Mouse (Mus musculus) hematopoietic stem cell, adult 5-6 weeks (primary cell): ENCODE data around the gene Ccdc40. TPM values are rescaled to one million over a fixed set of nuclear protein-coding genes. Genes with fewer than 3 reads are reported as not detected.

Experiments used
- ATAC-seq, 2 experiments: fragments of 125-278 bp in 1 of 2; replicated peaks in 1 of 2; 2 replicates each; pipeline ENCODE4 v1.8.0; 2016 to 2017; ENCODE audit warnings: inconsistent platforms in 2 of 2, mild to moderate bottlenecking in 2 of 2, moderate number of reproducible peaks in 2 of 2, low read depth in 1 of 2, moderate TSS enrichment in 1 of 2; ENCODE audit not compliant: low FRiP score in 2 of 2, poor library complexity in 2 of 2, severe bottlenecking in 2 of 2, insufficient read depth in 1 of 2, low TSS enrichment in 1 of 2
- total RNA-seq: library from RNA; stranded (forward); fragments of 172-1452, 232-1000 nt; gene quantifications from 2 replicates; pipeline ENCODE4 v1.2.3, GENCODE M21; 2017

Gene Ccdc40
- 16.1 and 17.6 TPM in 2 replicates for total RNA-seq

GRCm38 (mm10) chr11:119228091-119228781 lies at the start of gene Ccdc40, which contains the start of gene Tbc1d16:
Gene Ccdc40, plus strand, starts transcription at chr11:119228572.
Gene Tbc1d16, minus strand, starts transcription at chr11:119228499.
- ATAC-seq = peak; percentile 64 to 77

- no peak for ATAC-seq
These were observed 47.4 kb upstream of the Ccdc40 start for GRCm38 (mm10) chr11:119180824-119181582.

- ATAC-seq = no peak
These were observed 46.4 kb upstream of the Ccdc40 start for GRCm38 (mm10) chr11:119181861-119182395.

- no peak for ATAC-seq
These were observed 44.6 kb upstream of the Ccdc40 start for GRCm38 (mm10) chr11:119183684-119184310.

GRCm38 (mm10) chr11:119186381-119186780 lies 42.0 kb upstream of the Ccdc40 start:
- ATAC-seq = no peak

- peak; percentile 65 to 66; a peak in 3 of 4 replicates for ATAC-seq
These were observed 41.2 kb upstream of the Ccdc40 start for GRCm38 (mm10) chr11:119186989-119187799.

- no peak for ATAC-seq
These were observed 40.6 kb upstream of the Ccdc40 start for GRCm38 (mm10) chr11:119187800-119188197.

GRCm38 (mm10) chr11:119188389-119188788 lies 40.0 kb upstream of the Ccdc40 start:
- ATAC-seq = no peak

- no peak for ATAC-seq
These were observed 39.1 kb upstream of the Ccdc40 start for GRCm38 (mm10) chr11:119189319-119189718.

- peak; percentile 88 to 90 for ATAC-seq
These were observed 37.9 kb upstream of the Ccdc40 start for GRCm38 (mm10) chr11:119190498-119190897.

- ATAC-seq = no peak; a peak in 1 of 4 replicates
These were observed 36.7 kb upstream of the Ccdc40 start for GRCm38 (mm10) chr11:119191606-119192081.

GRCm38 (mm10) chr11:119192176-119192575 lies 36.2 kb upstream of the Ccdc40 start:
- ATAC-seq = no peak

- ATAC-seq = no peak
These were observed 35.8 kb upstream of the Ccdc40 start for GRCm38 (mm10) chr11:119192605-119193004.

- ATAC-seq = no peak
These were observed 30.5 kb upstream of the Ccdc40 start for GRCm38 (mm10) chr11:119197618-119198563.

GRCm38 (mm10) chr11:119198564-119199232 lies 29.7 kb upstream of the Ccdc40 start:
- ATAC-seq = peak; percentile 34 to 44; a peak in 2 of 4 replicates

- no peak for ATAC-seq
These were observed 29.2 kb upstream of the Ccdc40 start for GRCm38 (mm10) chr11:119199233-119199601.
